Mouse (Mus musculus) myocyte (in vitro differentiated cells): ENCODE results near the gene A730061H03Rik. TPM values are rescaled to one million over a fixed set of nuclear protein-coding genes. Genes with fewer than 3 reads are reported as not detected.

Experiments used
- H3K27me3 ChIP-seq: one replicate; pipeline ENCODE4 v1.6.1; 2011; ENCODE audit not compliant: control insufficient read depth, insufficient read depth, insufficient read length
- H3K36me3 ChIP-seq: one replicate; pipeline ENCODE4 v1.6.1; 2011; ENCODE audit not compliant: control insufficient read depth, insufficient read depth
- H3K4me2 ChIP-seq: one replicate; pipeline ENCODE4 v1.6.1; 2011; ENCODE audit warnings: low read depth, control low read depth
- H3K4me3 ChIP-seq: one replicate; pipeline ENCODE4 v1.5.1; 2011; ENCODE audit warnings: mild to moderate bottlenecking, control low read depth, moderate library complexity
- H3K79me2 ChIP-seq: one replicate; pipeline ENCODE4 v1.6.1; 2011; ENCODE audit not compliant: control insufficient read depth, insufficient read depth
- H3ac ChIP-seq: one replicate; pipeline ENCODE4 v1.6.1; 2011; ENCODE audit not compliant: control insufficient read depth, insufficient read length
- CEBPB ChIP-seq: IDR thresholded peaks from 2 replicates; pipeline ENCODE4 v1.6.1; 2011; ENCODE audit warnings: mild to moderate bottlenecking, moderate library complexity; ENCODE audit not compliant: poor library complexity, insufficient read depth, severe bottlenecking
- E2F4 ChIP-seq: IDR thresholded peaks from one replicate; pipeline ENCODE4 v1.6.1; 2011; ENCODE audit warnings: mild to moderate bottlenecking, control low read depth, moderate library complexity; ENCODE audit not compliant: insufficient read depth
- MAX ChIP-seq: IDR thresholded peaks from one replicate; pipeline ENCODE4 v1.6.1; 2011; ENCODE audit warnings: low read depth, mild to moderate bottlenecking, control low read depth
- MYOD1 ChIP-seq, 3 experiments: IDR thresholded peaks; one replicate each; pipeline ENCODE4 v1.6.1; 2011; ENCODE audit warnings: control low read depth in 2 of 3, low read depth in 2 of 3, mild to moderate bottlenecking in 2 of 3, moderate library complexity in 1 of 3; ENCODE audit not compliant: insufficient read length in 2 of 3, control insufficient read depth in 1 of 3
- MYOG ChIP-seq, 3 experiments: IDR thresholded peaks; one replicate each; pipeline ENCODE4 v1.6.1; 2011; ENCODE audit warnings: control low read depth in 2 of 3, low read depth in 2 of 3, mild to moderate bottlenecking in 2 of 3; ENCODE audit not compliant: insufficient read length in 2 of 3, control insufficient read depth in 1 of 3, insufficient read depth in 1 of 3
- POLR2A ChIP-seq: IDR thresholded peaks from one replicate; pipeline ENCODE4 v1.6.1; 2011; ENCODE audit warnings: low read depth, mild to moderate bottlenecking, control low read depth, moderate library complexity; ENCODE audit not compliant: insufficient read length
- POLR2AphosphoS2 ChIP-seq: IDR thresholded peaks from one replicate; pipeline ENCODE4 v1.6.1; 2011; ENCODE audit warnings: low read depth, control low read depth; ENCODE audit not compliant: insufficient read length
- REST ChIP-seq: IDR thresholded peaks from one replicate; pipeline ENCODE4 v1.6.1; 2011; ENCODE audit warnings: mild to moderate bottlenecking, control low read depth, moderate library complexity; ENCODE audit not compliant: insufficient read depth, insufficient read length
- SRF ChIP-seq: IDR thresholded peaks from one replicate; pipeline ENCODE4 v1.6.1; 2011; ENCODE audit warnings: low read depth; ENCODE audit not compliant: control insufficient read depth, insufficient read length
- TCF12 ChIP-seq: IDR thresholded peaks from one replicate; pipeline ENCODE4 v1.6.1; 2011; ENCODE audit warnings: mild to moderate bottlenecking, control low read depth; ENCODE audit not compliant: poor library complexity, insufficient read depth, severe bottlenecking
- TCF3 ChIP-seq: IDR thresholded peaks from one replicate; pipeline ENCODE4 v1.6.1; 2011; ENCODE audit warnings: low read depth, control low read depth; ENCODE audit not compliant: insufficient read length
- USF1 ChIP-seq: IDR thresholded peaks from one replicate; pipeline ENCODE4 v1.6.1; 2011; ENCODE audit warnings: low read depth, mild to moderate bottlenecking, control low read depth, moderate library complexity
- polyA plus RNA-seq: library from polyadenylated mRNA; unstranded; fragments of >200 nt; fragmentation: generic; extraction: Trizol; gene quantifications from one replicate; pipeline ENCODE4 v1.2.1, GENCODE M21; 2012; ENCODE audit warnings: missing spikeins

Gene A730061H03Rik
- polyA plus RNA-seq, 1 experiment = 0.48 TPM

- no peak for TF ChIP-seq MAX
- TF ChIP-seq USF1 = no peak
- TF ChIP-seq POLR2A = no peak
- TF ChIP-seq SRF = no peak
- TF ChIP-seq POLR2AphosphoS2 = no peak
- no peak for TF ChIP-seq MYOD1 (IDR thresholded peaks at IDR 0.05; ENCODE audit: control insufficient read depth in 1 of 3, insufficient read length in 2 of 3, low read depth in 2 of 3)
- TF ChIP-seq CEBPB = no peak
- TF ChIP-seq E2F4 = no peak
- TF ChIP-seq MYOG (IDR thresholded peaks at IDR 0.05; ENCODE audit: control insufficient read depth in 1 of 3, insufficient read depth in 1 of 3, insufficient read length in 2 of 3, low read depth in 2 of 3) = no peak
- no peak for TF ChIP-seq REST
- TF ChIP-seq TCF3 = no peak
- TF ChIP-seq TCF12 = no peak
- Histone ChIP-seq H3K4me3 (no peak overlapping the region), H3K36me3 (no peaks in the 10 kb centered on the region), H3K79me2 (no peaks in the 10 kb centered on the region), H3K27me3 (no peaks in the 10 kb centered on the region), H3ac (no peak overlapping the region), H3K4me2 (no peak overlapping the region)
Measured at GRCm38 (mm10) chr14:55576376-55576775, 16.2 kb upstream of the A730061H03Rik start.

GRCm38 (mm10) chr14:55575711-55576110 is 15.5 kb upstream of the A730061H03Rik start:
- Histone ChIP-seq H3K27me3 (no peaks in the 10 kb centered on the region), H3K79me2 (no peaks in the 10 kb centered on the region), H3K36me3 (no peaks in the 10 kb centered on the region), H3K4me2 (peak overlapping the region; percentile 13), H3ac (no peak overlapping the region), H3K4me3 (no peak overlapping the region)
- no peak for TF ChIP-seq E2F4
- no peak for TF ChIP-seq POLR2A

- no peaks in the 10 kb centered on the region for H3K79me2 ChIP-seq
- H3K4me3 ChIP-seq = no peak within 1 kb of the TSS
- no peak within 1 kb of the TSS for H3ac ChIP-seq
- H3K4me2 ChIP-seq = peak within 1 kb of the TSS; percentile 13
- no peak for TF ChIP-seq USF1
- no peak for TF ChIP-seq MAX
- TF ChIP-seq POLR2AphosphoS2 = no peak
- no peak for TF ChIP-seq SRF
- TF ChIP-seq CEBPB = no peak
- peak; percentile 44 to 97 (median 96) for TF ChIP-seq MYOD1 (IDR thresholded peaks at IDR 0.05; ENCODE audit: control insufficient read depth in 1 of 3, insufficient read length in 2 of 3, low read depth in 2 of 3)
- TF ChIP-seq TCF12 = no peak
- TF ChIP-seq MYOG (IDR thresholded peaks at IDR 0.05; ENCODE audit: control insufficient read depth in 1 of 3, insufficient read depth in 1 of 3, insufficient read length in 2 of 3, low read depth in 2 of 3) = peak in 2 of 3 experiments; percentile 32 to 79
- TF ChIP-seq REST = no peak
- TF ChIP-seq POLR2A = no peak
- H3K27me3 ChIP-seq = no peaks in the 10 kb centered on the region
- no peaks in the 10 kb centered on the region for H3K36me3 ChIP-seq
Measured at GRCm38 (mm10) chr14:55575302-55575701, 15.1 kb upstream of the A730061H03Rik start, which contains the start of gene Fitm1. Fitm1 (plus strand) TSS chr14:55575617.

- H3K4me3 ChIP-seq = no peak overlapping the region
- no peaks in the 10 kb centered on the region for H3K79me2 ChIP-seq
- no peak overlapping the region for H3K4me2 ChIP-seq
- TF ChIP-seq POLR2A (no peak), MYOD1 (IDR thresholded peaks at IDR 0.05; ENCODE audit: control insufficient read depth in 1 of 3, insufficient read length in 2 of 3, low read depth in 2 of 3) (no peak), CEBPB (no peak), USF1 (no peak), REST (no peak), POLR2AphosphoS2 (no peak), E2F4 (no peak), MAX (no peak), TCF3 (no peak), TCF12 (no peak), SRF (no peak), MYOG (IDR thresholded peaks at IDR 0.05; ENCODE audit: control insufficient read depth in 1 of 3, insufficient read depth in 1 of 3, insufficient read length in 2 of 3, low read depth in 2 of 3) (no peak)
- no peaks in the 10 kb centered on the region for H3K27me3 ChIP-seq
- H3ac ChIP-seq = no peak overlapping the region
- H3K36me3 ChIP-seq = peaks cover 8% of the 10 kb centered on the region
Measured at GRCm38 (mm10) chr14:55571760-55572159, 11.6 kb upstream of the A730061H03Rik start.

GRCm38 (mm10) chr14:55570588-55570987 is 10.4 kb upstream of the A730061H03Rik start:
- no peaks in the 10 kb centered on the region for H3K27me3 ChIP-seq
- H3K4me2 ChIP-seq = no peak overlapping the region
- H3ac ChIP-seq = no peak overlapping the region
- no peaks in the 10 kb centered on the region for H3K79me2 ChIP-seq
- TF ChIP-seq REST = no peak
- no peak for TF ChIP-seq MYOG (IDR thresholded peaks at IDR 0.05; ENCODE audit: control insufficient read depth in 1 of 3, insufficient read depth in 1 of 3, insufficient read length in 2 of 3, low read depth in 2 of 3)
- TF ChIP-seq TCF3 = no peak
- H3K4me3 ChIP-seq = no peak overlapping the region
- H3K36me3 ChIP-seq = peaks cover 11% of the 10 kb centered on the region
